Mouse (Mus musculus) C2C12 (cell line): ENCODE data around the gene Slc35d1.

Experiments used
- CTCF ChIP-seq: IDR thresholded peaks from one replicate; pipeline ENCODE4 v1.5.1; 2011; ENCODE audit not compliant: control insufficient read depth, insufficient read depth, insufficient read length
- MYOG ChIP-seq: IDR thresholded peaks from one replicate; pipeline ENCODE4 v1.6.1; 2011; ENCODE audit not compliant: control insufficient read depth, insufficient read length; ENCODE audit errors: extremely low read depth

DNA sequence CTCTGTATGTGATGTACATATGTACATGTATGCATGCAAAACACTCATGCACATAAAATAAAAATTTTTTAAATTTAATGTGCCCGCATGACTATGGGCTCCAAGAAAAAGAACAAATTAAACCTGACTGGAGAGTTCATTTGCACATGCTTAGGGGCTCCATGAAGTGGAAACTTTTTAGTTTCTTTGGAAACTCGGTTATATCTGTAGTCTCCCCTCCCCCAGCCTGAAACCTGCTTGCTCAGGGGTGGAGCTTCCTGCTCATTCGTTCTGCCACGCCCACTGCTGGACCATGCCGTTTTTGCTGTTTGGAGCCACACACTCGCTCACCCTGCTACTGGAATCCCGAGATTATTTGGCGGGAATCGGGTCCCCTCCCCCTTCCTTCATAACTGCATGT is 7.9 kb upstream of the Slc35d1 start:
- TF ChIP-seq CTCF (no peak), MYOG (no peak)
